Mouse (Mus musculus) limb, embryonic 14.5 days (tissue): ENCODE measurements around the gene Hddc2. TPM values are rescaled to one million over a fixed set of nuclear protein-coding genes. Genes with fewer than 3 reads are reported as not detected.

Source experiments
- ATAC-seq: fragments of 200-750 bp; cut with Nextera tagmentation; 2 replicates; pipeline ENCODE4 v1.8.0; 2017; ENCODE audit warnings: low read depth, moderate number of reproducible peaks, moderate TSS enrichment; ENCODE audit not compliant: low FRiP score
- DNase-seq: peaks from one replicate; pipeline ENCODE4 v3.0.0-alpha.2; 2015; ENCODE audit warnings: low spot score
- H3K27ac ChIP-seq: fragments of 300-500 bp; sonication (generic); replicated peaks from 2 replicates; pipeline ENCODE4 v1.5.1; 2014; ENCODE audit warnings: low read depth, mild to moderate bottlenecking, low read length, moderate library complexity, mixed read lengths
- H3K27me3 ChIP-seq: fragments of 300-500 bp; sonication (generic); 2 replicates; pipeline ENCODE4 v1.6.1; 2014; ENCODE audit warnings: low read length, mixed read lengths; ENCODE audit not compliant: control insufficient read depth, insufficient read depth
- H3K36me3 ChIP-seq: fragments of 300-500 bp; sonication (generic); 2 replicates; pipeline ENCODE4 v1.6.1; 2014; ENCODE audit warnings: mild to moderate bottlenecking, low read length, moderate library complexity, mixed read lengths; ENCODE audit not compliant: control insufficient read depth, insufficient read depth
- H3K4me1 ChIP-seq: fragments of 300-500 bp; sonication (generic); 2 replicates; pipeline ENCODE4 v1.6.1; 2014; ENCODE audit warnings: antibody characterized with exemption, low read length, mixed read lengths; ENCODE audit not compliant: control insufficient read depth, insufficient read depth
- H3K4me2 ChIP-seq: fragments of 300-500 bp; sonication (generic); replicated peaks from 2 replicates; pipeline ENCODE4 v1.6.1; 2014; ENCODE audit warnings: low read depth, mild to moderate bottlenecking, low read length, moderate library complexity; ENCODE audit not compliant: severe bottlenecking
- H3K4me3 ChIP-seq: fragments of 300-500 bp; sonication (generic); replicated peaks from 2 replicates; pipeline ENCODE4 v1.5.1; 2014; ENCODE audit warnings: low read length
- H3K9ac ChIP-seq: fragments of 300-500 bp; sonication (generic); 2 replicates; pipeline ENCODE4 v1.6.1; 2014; ENCODE audit warnings: mild to moderate bottlenecking, low read depth, low read length, moderate library complexity; ENCODE audit not compliant: severe bottlenecking
- H3K9me3 ChIP-seq: fragments of 300-500 bp; sonication (generic); 2 replicates; pipeline ENCODE4 v1.6.1; 2016; ENCODE audit warnings: low read length; ENCODE audit not compliant: control insufficient read depth
- POLR2A ChIP-seq: fragments of 200-500 bp; IDR thresholded peaks from 2 replicates; pipeline ENCODE4 v1.8.0; 2012; ENCODE audit warnings: inconsistent platforms, mild to moderate bottlenecking, moderate library complexity, borderline replicate concordance; ENCODE audit not compliant: insufficient read depth, insufficient read length; ENCODE audit errors: extremely low read depth
- WGBS: fragments of 180-500 bp; shearing (Covaris S2); extraction: QIAGEN DNeasy Blood & Tissue Kit; methylation state at CpG from one replicate; pipeline ENCODE4 v1.1.7; 2014; 5-methylcytosine and 5-hydroxymethylcytosine counted together
- polyA plus RNA-seq, 2 experiments: library from polyadenylated mRNA; depleted of rRNA in 1 of 2; stranded (reverse) in 1 of 2; unstranded in 1 of 2; fragments of >200 nt; fragmentation: Nextera tagmentation in 1 of 2; extraction: Ambion mirVana in 1 of 2; gene quantifications; 2 replicates each; pipeline versions ENCODE4 v1.2.1 to v1.2.3; 2012 to 2014

Gene Hddc2
- polyA plus RNA-seq, 2 experiments: 34.4 to 76.9 TPM

DNA sequence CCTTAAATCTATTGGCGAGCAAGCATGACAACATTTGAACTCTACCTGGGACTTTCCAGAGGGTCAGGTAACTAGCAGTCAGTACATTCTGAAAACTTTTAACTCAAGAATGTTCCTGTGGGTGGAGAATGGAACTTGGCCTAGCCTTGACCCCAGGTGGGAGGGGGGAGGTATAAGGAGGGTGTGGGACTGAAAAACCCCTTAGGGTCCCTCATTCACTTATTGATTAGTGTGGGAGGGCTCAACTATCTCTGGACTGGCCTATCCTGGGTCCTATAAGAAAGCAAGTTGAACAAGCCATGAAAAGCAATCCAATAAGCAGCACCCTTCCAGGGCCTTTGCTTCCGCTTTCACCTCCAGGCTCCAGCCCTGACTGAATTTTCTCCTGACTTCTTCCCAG is 9.7 kb upstream of the Hddc2 start:
- TF ChIP-seq POLR2A: no peak
- H3K4me2 ChIP-seq: no peak overlapping the region
- H3K9ac ChIP-seq: no peak overlapping the region
- no peaks in the 10 kb centered on the region for H3K4me1 ChIP-seq
- no peaks in the 10 kb centered on the region for H3K27me3 ChIP-seq
- ATAC-seq: no peak
- no peaks in the 10 kb centered on the region for H3K36me3 ChIP-seq
- H3K9me3 ChIP-seq: no peaks in the 10 kb centered on the region
- WGBS: 91% methylated on average over 2 of the region's 2 CpGs
- DNase-seq: no peak
- no peak overlapping the region for H3K4me3 ChIP-seq
- no peak overlapping the region for H3K27ac ChIP-seq

- 4% methylated on average over 1 of the region's 1 CpGs for WGBS
These were observed 6.1 kb upstream of the Hddc2 start for GRCm38 (mm10) chr10:31307024-31307598.

GRCm38 (mm10) chr10:31318491-31318890 is 5.3 kb downstream of the Hddc2 start:
- H3K36me3 ChIP-seq: peaks cover 26% of the 10 kb centered on the region
- ATAC-seq (no peak), DNase-seq (no peak)
- H3K4me3 ChIP-seq: no peak overlapping the region
- no peaks in the 10 kb centered on the region for H3K27me3 ChIP-seq
- H3K9me3 ChIP-seq: no peaks in the 10 kb centered on the region
- no peak for TF ChIP-seq POLR2A
- 0 out of 2 replicates have a peak, but pooled peaks cover 4% of the 10 kb centered on the region for H3K4me1 ChIP-seq
- H3K4me2 ChIP-seq: no peak overlapping the region
- 75% methylated on average over 5 of the region's 5 CpGs for WGBS
- H3K9ac ChIP-seq: no peak overlapping the region
- H3K27ac ChIP-seq: no peak overlapping the region

More at GRCm38 (mm10) chr10:31307024-31307598, 6.1 kb upstream of the Hddc2 start:
- Histone ChIP-seq H3K9me3 (no peaks in the 10 kb centered on the region), H3K9ac (no peak overlapping the region), H3K4me2 (no peak overlapping the region), H3K4me1 (no peaks in the 10 kb centered on the region), H3K27me3 (no peaks in the 10 kb centered on the region), H3K4me3 (no peak overlapping the region), H3K36me3 (no peaks in the 10 kb centered on the region), H3K27ac (no peak overlapping the region)
- ATAC-seq: no peak
- DNase-seq: no peak
- no peak for TF ChIP-seq POLR2A

- Histone ChIP-seq H3K4me2 (no peak overlapping the region), H3K9me3 (no peaks in the 10 kb centered on the region), H3K9ac (no peak overlapping the region), H3K27ac (no peak overlapping the region), H3K4me3 (no peak overlapping the region), H3K27me3 (no peaks in the 10 kb centered on the region), H3K36me3 (peaks cover 25% of the 10 kb centered on the region), H3K4me1 (no peaks in the 10 kb centered on the region)
- no peak for TF ChIP-seq POLR2A
- ATAC-seq (no peak), DNase-seq (no peak)
- 36% methylated on average over 1 of the region's 1 CpGs for WGBS
These were observed 16.3 kb downstream of the Hddc2 start for GRCm38 (mm10) chr10:31329436-31329835.

DNA sequence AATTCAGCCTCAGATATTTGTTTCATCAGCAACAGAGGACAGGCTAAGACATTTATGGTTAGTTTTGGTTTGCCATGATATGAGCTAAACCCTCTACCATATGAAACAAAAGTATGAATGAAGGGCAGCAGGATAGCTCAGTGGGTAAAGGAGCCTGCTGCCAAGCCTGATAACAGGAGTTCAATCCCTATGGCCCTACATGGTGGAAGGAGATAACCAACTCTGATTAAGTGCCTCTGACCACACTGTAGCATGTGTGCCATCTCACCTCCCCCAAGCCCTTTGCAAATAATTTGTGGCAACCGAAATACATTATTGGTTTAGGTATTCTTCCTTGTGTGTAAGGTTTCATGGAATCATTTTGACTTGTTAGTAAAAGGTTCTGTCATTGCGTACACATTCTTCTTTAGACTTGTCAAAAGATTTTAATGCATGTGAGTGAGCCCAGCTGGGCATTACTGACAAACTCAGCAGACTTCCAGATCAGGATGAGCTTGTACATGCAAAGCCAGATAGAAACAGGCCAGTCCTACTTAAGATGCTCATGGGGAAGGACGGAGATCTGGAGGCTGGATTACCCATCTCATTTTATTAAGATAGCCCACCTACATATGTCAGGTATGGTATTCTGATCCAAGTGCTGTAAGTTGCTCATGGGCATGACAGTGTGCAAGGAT is 17.2 kb downstream of the Hddc2 start:
- ATAC-seq: no peak

More for the DNA sequence above, 17.2 kb downstream of the Hddc2 start:
- no peaks in the 10 kb centered on the region for H3K9me3 ChIP-seq
- H3K4me3 ChIP-seq: no peak overlapping the region
- TF ChIP-seq POLR2A: no peak
- no peak overlapping the region for H3K9ac ChIP-seq
- no peak for DNase-seq
- no peaks in the 10 kb centered on the region for H3K4me1 ChIP-seq
- no peaks in the 10 kb centered on the region for H3K27me3 ChIP-seq
- no peak overlapping the region for H3K27ac ChIP-seq
- H3K4me2 ChIP-seq: no peak overlapping the region
- WGBS: 90% methylated on average over 3 of the region's 3 CpGs
- peaks cover 25% of the 10 kb centered on the region for H3K36me3 ChIP-seq
